Mouse (Mus musculus): ENCODE results near the gene Ang4. TPM values are rescaled to one million over a fixed set of nuclear protein-coding genes. Genes with fewer than 3 reads are reported as not detected.
"Not testable (repeated sequence)": the region's sequence is repeated elsewhere in the genome, so short reads cannot be mapped to it uniquely, and the experiment has no call there.

The Ang4 gene
- total RNA-seq (2022), result not detected

DNA sequence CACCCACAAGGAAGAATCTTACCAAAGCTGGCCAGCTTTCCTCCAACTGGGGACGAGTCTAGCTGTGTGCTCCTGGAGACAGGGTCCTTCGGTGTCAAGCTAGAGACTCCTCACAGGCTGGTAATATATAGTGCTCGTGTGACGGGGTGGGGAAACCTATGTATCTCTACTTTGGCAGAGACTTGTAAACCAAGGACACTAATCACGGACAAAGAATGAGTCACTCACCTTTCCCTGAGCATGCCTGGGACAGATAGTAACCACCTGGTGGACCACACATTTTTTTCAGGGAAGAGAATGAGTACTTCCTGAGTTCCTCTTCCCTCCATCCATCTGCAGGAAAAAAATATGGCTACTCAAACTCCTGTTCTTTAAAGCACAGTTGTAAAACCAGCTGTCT lies at the start of gene Ang4:
TSS of gene Ang4 (minus strand) at position 101 of the 400 bp plus-strand sequence.
- no peak for DNase-seq (ENCODE audit: low spot score)

GRCm38 (mm10) chr14:51799746-51800145 lies 26.4 kb upstream of the Ang4 start, which contains the start of gene AY358078:
Gene AY358078, plus strand, starts transcription at chr14:51800046.
- DNase-seq (ENCODE audit: low spot score), result no peak

DNA sequence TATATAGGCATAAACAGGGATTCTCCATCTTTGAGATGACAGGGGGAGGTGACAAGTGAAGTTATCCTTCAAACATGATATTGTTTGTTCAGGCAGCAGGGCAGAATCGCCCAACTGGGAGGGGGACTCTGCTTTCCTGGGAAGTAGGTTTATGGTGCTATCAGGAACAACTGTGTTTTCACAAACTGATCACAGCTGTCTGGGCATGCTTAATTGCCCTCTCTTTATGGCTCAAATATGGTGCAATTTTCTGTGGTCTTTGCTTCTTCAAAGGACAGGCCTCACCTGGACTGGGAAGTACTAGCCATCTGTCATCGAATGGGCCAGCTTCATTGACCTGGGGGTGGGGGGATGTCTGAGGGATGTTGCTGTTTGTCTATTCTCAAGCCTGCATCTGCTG lies 20.7 kb upstream of the Ang4 start:
- DNase-seq (ENCODE audit: low spot score), result no peak

GRCm38 (mm10) chr14:51789196-51789595 lies 15.8 kb upstream of the Ang4 start:
- DNase-seq (ENCODE audit: low spot score), result no peak

DNA sequence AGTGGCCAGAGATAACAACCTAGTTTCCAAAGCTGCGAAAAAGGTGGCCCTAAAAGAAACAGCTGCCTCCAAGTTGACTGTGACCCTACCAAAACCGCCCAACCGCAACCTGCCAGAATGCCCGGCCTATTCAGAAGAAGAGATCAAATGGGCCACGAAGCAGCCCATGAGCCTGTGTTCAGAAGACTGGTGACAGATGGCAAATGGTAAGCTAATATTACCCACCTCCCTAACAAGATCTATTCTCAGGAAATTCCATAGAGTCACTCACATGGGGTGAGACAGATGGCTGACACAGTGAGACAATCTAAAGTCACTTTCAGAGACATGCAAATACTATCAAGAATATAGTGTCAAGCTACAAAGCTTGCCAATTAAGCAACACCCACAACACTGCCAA lies 13.7 kb upstream of the Ang4 start:
- DNase-seq (ENCODE audit: low spot score), result no peak

DNA sequence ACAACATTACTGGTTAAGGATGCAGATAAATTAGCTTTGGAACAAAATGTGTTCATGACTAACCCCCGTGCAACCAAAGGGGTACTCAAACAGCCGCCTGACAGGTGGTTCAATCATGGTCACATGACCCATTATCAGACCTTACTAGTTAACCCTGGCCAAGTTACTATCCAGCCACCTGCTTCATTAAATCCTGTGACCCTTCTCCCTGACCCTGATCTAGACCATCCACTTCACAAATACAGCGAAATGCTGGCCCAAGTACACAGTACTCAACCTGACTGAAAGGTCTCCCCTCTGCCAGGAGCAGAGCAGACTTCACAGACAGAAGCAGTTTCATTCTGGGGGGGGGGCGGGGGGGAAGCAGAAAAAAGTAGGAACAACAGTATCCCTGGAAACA lies 12.9 kb upstream of the Ang4 start:
- DNase-seq (ENCODE audit: low spot score), result no peak

GRCm38 (mm10) chr14:51778865-51779481 lies 5.6 kb upstream of the Ang4 start:
- DNase-seq (ENCODE audit: low spot score), result no peak

DNA sequence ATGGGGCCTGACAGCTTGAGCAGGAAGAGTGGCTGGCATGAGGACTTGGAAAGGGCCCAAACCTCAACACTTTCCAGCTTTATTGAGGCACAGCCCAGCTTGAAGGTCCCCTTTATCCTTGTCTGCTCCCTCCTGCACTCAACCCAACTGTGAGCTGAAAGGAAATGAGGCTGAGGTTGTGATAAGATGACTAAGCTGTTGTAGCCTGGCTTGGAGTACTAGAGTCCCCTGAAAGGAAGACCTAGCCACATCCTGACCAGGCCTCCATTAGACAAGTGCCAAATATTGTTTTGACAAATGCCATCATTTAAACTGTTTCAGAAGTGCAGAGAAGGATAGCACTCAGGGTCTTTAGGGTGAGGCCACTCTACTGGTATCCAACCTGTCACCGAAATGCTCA lies 4.4 kb upstream of the Ang4 start:
- DNase-seq (ENCODE audit: low spot score), result no peak

GRCm38 (mm10) chr14:51771378-51771777 lies 2.0 kb downstream of the Ang4 start:
- not testable (repeated sequence) for DNase-seq (ENCODE audit: low spot score)

DNA sequence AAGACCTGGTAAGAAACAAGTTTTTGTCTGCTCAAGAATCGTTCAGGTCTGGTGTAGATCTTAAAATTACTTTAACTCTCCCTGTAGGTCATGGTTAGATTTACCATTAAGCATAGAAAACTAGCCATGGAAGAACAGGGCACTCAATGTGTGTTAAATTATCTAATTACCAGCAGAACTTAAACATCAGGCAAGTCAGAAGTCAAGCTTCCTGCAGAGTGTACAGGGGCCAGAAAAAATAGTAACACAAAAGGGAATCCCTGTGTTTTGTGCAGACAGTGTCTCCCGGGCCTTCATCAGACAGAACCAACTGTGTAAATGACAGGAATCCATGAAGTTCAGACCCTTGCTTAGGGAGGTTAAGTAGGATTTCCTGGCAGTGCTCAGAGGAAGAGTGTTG lies 17.4 kb downstream of the Ang4 start:
- DNase-seq (ENCODE audit: low spot score), result no peak

DNA sequence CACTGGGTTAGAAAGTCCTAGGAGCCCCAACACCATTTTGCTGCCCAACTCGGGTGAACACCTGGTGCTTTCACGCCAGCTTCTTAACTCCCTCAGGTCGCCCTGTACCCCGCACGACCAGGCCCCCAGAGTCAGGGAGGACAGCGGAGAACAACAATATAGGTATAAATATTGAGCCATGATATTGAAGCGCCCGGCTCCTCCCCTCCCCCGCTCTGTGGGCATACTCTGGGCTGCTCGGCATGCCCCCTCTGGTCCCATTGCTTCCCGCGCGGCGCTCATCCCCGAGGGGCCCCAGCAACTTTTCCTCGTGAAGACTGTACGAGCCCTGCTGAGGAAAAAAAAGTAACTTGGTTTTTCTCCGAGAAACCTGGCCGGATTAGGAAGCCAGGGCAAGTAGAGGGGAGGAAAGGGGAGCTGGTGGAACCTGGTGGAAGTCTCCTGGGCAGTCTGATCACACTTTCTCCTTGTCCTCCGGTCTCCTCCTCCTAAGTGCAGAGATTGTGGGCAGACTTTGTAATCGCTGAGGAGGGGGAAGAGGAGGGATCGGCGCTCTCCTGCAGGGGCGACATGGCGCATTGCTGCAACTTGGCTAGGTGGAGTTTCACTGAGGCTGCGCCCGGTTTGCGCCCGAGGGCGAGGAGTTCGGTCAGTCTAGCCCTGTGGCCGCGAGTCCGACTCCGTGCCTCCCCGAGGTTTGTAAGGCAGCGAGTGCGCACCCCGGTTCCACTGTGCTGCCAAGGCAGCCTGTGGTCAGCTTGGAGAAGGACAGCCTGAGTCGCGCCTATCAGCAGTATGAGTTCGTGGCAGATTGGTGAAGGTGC lies 32.8 kb downstream of the Ang4 start:
- DNase-seq (ENCODE audit: low spot score), result no peak

- DNase-seq (ENCODE audit: low spot score), result no peak
Measured at GRCm38 (mm10) chr14:51739150-51739993, 34.0 kb downstream of the Ang4 start.

GRCm38 (mm10) chr14:51738411-51739149 lies 34.8 kb downstream of the Ang4 start:
- DNase-seq (ENCODE audit: low spot score), result no peak

GRCm38 (mm10) chr14:51737967-51738366 lies 35.4 kb downstream of the Ang4 start:
- no peak for DNase-seq (ENCODE audit: low spot score)

- DNase-seq (ENCODE audit: low spot score), result no peak
Measured at GRCm38 (mm10) chr14:51717083-51717482, 56.3 kb downstream of the Ang4 start, which contains the start of gene Gm5800. Gene Gm5800, minus strand, starts transcription at chr14:51717183.

Other genes with a start within 250 kb of the Ang4 start
- gene Gm5622, start 220.8 kb downstream of the Ang4 start, total RNA-seq (2022), result not detected
- not detected for gene Gm17175, start 199.5 kb downstream of the Ang4 start, total RNA-seq (2022)
- gene Gm17174, start 181.5 kb downstream of the Ang4 start, total RNA-seq (2022), result not detected
- gene Gm17078, start 162.3 kb downstream of the Ang4 start, total RNA-seq (2022), result not detected
- gene Gm4181, start 137.9 kb downstream of the Ang4 start, total RNA-seq (2022), result not detected
- gene Gm17079, start 78.1 kb downstream of the Ang4 start, total RNA-seq (2022), result not detected
- not detected for gene Gm5800, start 56.4 kb downstream of the Ang4 start, total RNA-seq (2022)
- gene AY358078, start 26.5 kb upstream of the Ang4 start, total RNA-seq (2022), result not detected
- gene Ear6, start 80.1 kb upstream of the Ang4 start, total RNA-seq (2022), result not detected
- 10 to 100 TPM; 17.9 to 26.4 (median 22.7) TPM for gene Mettl17, start 111.3 kb upstream of the Ang4 start, total RNA-seq (2022)
- gene Slc39a2, start 119.3 kb upstream of the Ang4 start, total RNA-seq (2022), result under 1 TPM in 2 of 4 experiments, not detected in 2; 0.17 to 0.44 TPM
- gene Ndrg2, start 140.6 kb upstream of the Ang4 start, total RNA-seq (2022), result 1,000 to 10,000 TPM; 1,477 to 1,608 (median 1,523) TPM
- not detected for gene Tppp2, start 144.8 kb upstream of the Ang4 start, total RNA-seq (2022)
- gene Rnase13, start 149.2 kb upstream of the Ang4 start, total RNA-seq (2022), result not detected
- gene Arhgef40, start 211.1 kb upstream of the Ang4 start, total RNA-seq (2022), result 10 to 100 TPM; 20.4 to 31.0 (median 24.0) TPM
- gene Tmem253, start 242.1 kb upstream of the Ang4 start, total RNA-seq (2022), result 1 to 10 TPM; 1.6 to 4.4 (median 2.5) TPM
- gene Zfp219, start 247.1 kb upstream of the Ang4 start, total RNA-seq (2022), result 10 to 100 TPM; 22.5 to 29.9 (median 24.6) TPM